ENCODE assay signal across 8 mouse cellular contexts in genomic region chrX:42148016-42148451, GRCm38 (mm10). TPM values are rescaled to one million over a fixed set of nuclear protein-coding genes. Genes with fewer than 3 reads are reported as not detected.
DNase-seq lines count a peak whose midpoint lies in the region; ATAC-seq lines count a peak whose summit lies in the region.

No protein-coding gene starts in this region.

- ATAC-seq in limb, embryonic 13.5 days (ENCODE audit: low FRiP score, low read depth): no peak
- ATAC-seq in midbrain, embryonic 12.5 days (ENCODE audit: low FRiP score, low read depth): no peak

- H3K4me3 ChIP-seq in forebrain, embryonic 10.5 days: peak overlapping the region; percentile 60; the same call in 1 of the 2 replicates
- H3K4me3 ChIP-seq in hindbrain, embryonic 10.5 days: peak overlapping the region; percentile 57
- no peak overlapping the region for H3K4me3 ChIP-seq in limb, embryonic 13.5 days
- H3K4me3 ChIP-seq in midbrain, embryonic 12.5 days: no peak overlapping the region

- intact Hi-C loops in left cerebral cortex, postnatal 4 days (cut with DNase I): no loop called here

- no peaks in the 10 kb centered on the region for H3K27me3 ChIP-seq in forebrain, embryonic 10.5 days (ENCODE audit: poor library complexity, severe bottlenecking)
- no peaks in the 10 kb centered on the region for H3K27me3 ChIP-seq in hindbrain, embryonic 10.5 days (ENCODE audit: insufficient read depth, poor library complexity, severe bottlenecking)
- no peaks in the 10 kb centered on the region for H3K27me3 ChIP-seq in limb, embryonic 13.5 days
- no peaks in the 10 kb centered on the region for H3K27me3 ChIP-seq in midbrain, embryonic 12.5 days

- peak; percentile 7 for DNase-seq in ovary, adult 18-20 months (ENCODE audit: low spot score)
- no peak for DNase-seq in ovary, postnatal 14 days (ENCODE audit: low spot score)
- no peak for DNase-seq in forebrain, embryonic 10.5 days (ENCODE audit: extremely low spot score, low spot score)
- DNase-seq in hindbrain, embryonic 10.5 days (ENCODE audit: low spot score): no peak
- DNase-seq in thymus, postnatal 36 days: peak; percentile 5 to 24
- DNase-seq in left cerebral cortex, postnatal 4 days: no peak

- 0 out of 2 replicates have a peak, but pooled peaks cover 3% of the 10 kb centered on the region for H3K9me3 ChIP-seq in forebrain, embryonic 10.5 days
- H3K9me3 ChIP-seq in hindbrain, embryonic 10.5 days: peaks cover 9% of the 10 kb centered on the region; the same call in 1 of the 2 replicates
- no peaks in the 10 kb centered on the region for H3K9me3 ChIP-seq in limb, embryonic 13.5 days
- H3K9me3 ChIP-seq in midbrain, embryonic 12.5 days: no peaks in the 10 kb centered on the region

- H3K9ac ChIP-seq in limb, embryonic 13.5 days: no peak overlapping the region
- H3K9ac ChIP-seq in midbrain, embryonic 12.5 days (replicated peaks): no peak overlapping the region; the same call in 1 of the 2 replicates

- 60% methylated on average over 5 of the region's 5 CpGs for WGBS in forebrain, embryonic 10.5 days
- 65% methylated on average over 5 of the region's 5 CpGs for WGBS in hindbrain, embryonic 10.5 days
- 54% methylated on average over 5 of the region's 5 CpGs for WGBS in limb, embryonic 13.5 days
- WGBS in midbrain, embryonic 12.5 days: 55% methylated on average over 5 of the region's 5 CpGs

- H3K27ac ChIP-seq in forebrain, embryonic 10.5 days: peak overlapping the region; percentile 90; the same call in 1 of the 2 replicates
- 0 out of 2 replicates have a peak overlapping the region, but pooled peaks have one; percentile 90 for H3K27ac ChIP-seq in hindbrain, embryonic 10.5 days
- H3K27ac ChIP-seq in limb, embryonic 13.5 days: no peak overlapping the region
- H3K27ac ChIP-seq in midbrain, embryonic 12.5 days (replicated peaks): no peak overlapping the region

- H3K4me1 ChIP-seq in forebrain, embryonic 10.5 days: peaks cover 9% of the 10 kb centered on the region
- no peaks in the 10 kb centered on the region for H3K4me1 ChIP-seq in hindbrain, embryonic 10.5 days (replicated peaks)
- H3K4me1 ChIP-seq in limb, embryonic 13.5 days: no peaks in the 10 kb centered on the region
- no peaks in the 10 kb centered on the region for H3K4me1 ChIP-seq in midbrain, embryonic 12.5 days

- no peaks in the 10 kb centered on the region for H3K36me3 ChIP-seq in forebrain, embryonic 10.5 days (replicated peaks)
- H3K36me3 ChIP-seq in hindbrain, embryonic 10.5 days: no peaks in the 10 kb centered on the region
- no peaks in the 10 kb centered on the region for H3K36me3 ChIP-seq in limb, embryonic 13.5 days
- H3K36me3 ChIP-seq in midbrain, embryonic 12.5 days: no peaks in the 10 kb centered on the region

- H3K4me2 ChIP-seq in limb, embryonic 13.5 days (replicated peaks): peak overlapping the region; percentile 58
- peak overlapping the region; percentile 46 for H3K4me2 ChIP-seq in midbrain, embryonic 12.5 days (replicated peaks)

RNA-seq across cellular contexts. Expression of gene Stag2, which starts 1.1 kb away (rescaled TPM):
- polyA plus RNA-seq in forebrain, embryonic 10.5 days (2016; fragmentation: Nextera tagmentation; extraction: Ambion mirVana): 51.3 and 52.3 TPM in 2 replicates
- polyA plus RNA-seq in hindbrain, embryonic 10.5 days (2016; fragmentation: Nextera tagmentation; extraction: Ambion mirVana): 32.7 and 40.1 TPM in 2 replicates
- 43.0 and 49.6 TPM in 2 replicates for polyA plus RNA-seq in limb, embryonic 13.5 days (2015; fragmentation: Nextera tagmentation; extraction: Ambion mirVana)
- 48.7 and 53.2 TPM in 2 replicates for polyA plus RNA-seq in midbrain, embryonic 12.5 days (2016; fragmentation: Nextera tagmentation; extraction: Ambion mirVana)
- 10 to 100 TPM; 53.6 to 54.8 TPM for total RNA-seq in left cerebral cortex, postnatal 4 days (2021)

Comparison
In these comparisons a context has a peak if more than half of its experiments do, and no peak if none do; other contexts are left out.
1. DNase-seq: peak in ovary, adult 18-20 months (single experiment) and thymus, postnatal 36 days (2 of 2); none in ovary, postnatal 14 days (single experiment), forebrain, embryonic 10.5 days (single experiment), hindbrain, embryonic 10.5 days (single experiment) and left cerebral cortex, postnatal 4 days (single experiment).
2. H3K27ac ChIP-seq: peak in forebrain, embryonic 10.5 days (single experiment) and hindbrain, embryonic 10.5 days (single experiment); none in limb, embryonic 13.5 days (single experiment) and midbrain, embryonic 12.5 days (single experiment).
3. H3K4me3 ChIP-seq: peak in forebrain, embryonic 10.5 days (single experiment) and hindbrain, embryonic 10.5 days (single experiment); none in limb, embryonic 13.5 days (single experiment) and midbrain, embryonic 12.5 days (single experiment).